Mouse (Mus musculus) MEL (cell line): ENCODE results near the gene Ifit3. TPM values are rescaled to one million over a fixed set of nuclear protein-coding genes. Genes with fewer than 3 reads are reported as not detected.

ENCODE experiments used
- DNase-seq: peaks from one replicate; pipeline ENCODE4 v3.0.0; 2011; ENCODE audit warnings: low read depth, low spot score
- H3K27ac ChIP-seq: 2 replicates; pipeline ENCODE4 v1.5.1; 2012; ENCODE audit warnings: low read depth, mild to moderate bottlenecking, control low read depth, low read length, moderate library complexity; ENCODE audit not compliant: control insufficient read depth
- H3K27me3 ChIP-seq, 2 experiments: fragments of 150-350 bp in 1 of 2; sonication (generic) in 1 of 2; 2 replicates each; pipeline ENCODE4 v1.6.1; 2012; ENCODE audit warnings: low read length in 2 of 2, mild to moderate bottlenecking in 2 of 2, improper control_type of control experiment in 1 of 2, moderate library complexity in 1 of 2; ENCODE audit not compliant: insufficient read depth in 2 of 2, control insufficient read depth in 1 of 2
- H3K36me3 ChIP-seq, 2 experiments: 2 replicates each; pipeline ENCODE4 v1.6.1; 2012 to 2014; ENCODE audit warnings: low read length in 2 of 2, improper control_type of control experiment in 1 of 2, inconsistent platforms in 1 of 2, mild to moderate bottlenecking in 1 of 2; ENCODE audit not compliant: insufficient read depth in 2 of 2, control insufficient read depth in 1 of 2
- H3K4me1 ChIP-seq, 2 experiments: fragments of 150-350 bp in 1 of 2; sonication (generic) in 1 of 2; 2 replicates each; pipeline ENCODE4 v1.6.1; 2012; ENCODE audit warnings: low read length in 2 of 2, improper control_type of control experiment in 1 of 2, mild to moderate bottlenecking in 1 of 2; ENCODE audit not compliant: insufficient read depth in 2 of 2, control insufficient read depth in 1 of 2
- H3K4me3 ChIP-seq, 2 experiments: fragments of 150-350 bp in 1 of 2; sonication (generic) in 1 of 2; 2 replicates each; pipeline ENCODE4 v1.5.1; 2012; ENCODE audit warnings: low read depth in 2 of 2, low read length in 2 of 2, mild to moderate bottlenecking in 2 of 2, moderate library complexity in 2 of 2, control low read depth in 1 of 2, improper control_type of control experiment in 1 of 2; ENCODE audit not compliant: control insufficient read depth in 1 of 2, insufficient read depth in 1 of 2
- H3K79me2 ChIP-seq: 2 replicates; pipeline ENCODE4 v1.6.1; 2012; ENCODE audit warnings: mild to moderate bottlenecking, low read length, moderate library complexity; ENCODE audit not compliant: control insufficient read depth, poor library complexity, insufficient read depth
- H3K9ac ChIP-seq: 2 replicates; pipeline ENCODE4 v1.6.1; 2012; ENCODE audit warnings: low read depth, mild to moderate bottlenecking, control low read depth, low read length, moderate library complexity; ENCODE audit not compliant: control insufficient read depth, poor library complexity, severe bottlenecking
- H3K9me3 ChIP-seq: fragments of 150-350 bp; sonication (generic); replicated peaks from 2 replicates; pipeline ENCODE4 v1.6.1; 2012; ENCODE audit warnings: mild to moderate bottlenecking, low read length, improper control_type of control experiment, moderate library complexity; ENCODE audit not compliant: insufficient read depth
- BHLHE40 ChIP-seq: IDR thresholded peaks from 2 replicates; pipeline ENCODE4 v1.6.1; 2012; ENCODE audit warnings: low read depth, mild to moderate bottlenecking, inconsistent platforms, low read length, improper control_type of control experiment, borderline replicate concordance
- CHD1 ChIP-seq: IDR thresholded peaks from 2 replicates; pipeline ENCODE4 v1.6.1; 2012; ENCODE audit warnings: low read depth, mild to moderate bottlenecking, inconsistent platforms, low read length, improper control_type of control experiment
- CHD2 ChIP-seq: IDR thresholded peaks from 2 replicates; pipeline ENCODE4 v1.6.1; 2011; ENCODE audit warnings: low read length, improper control_type of control experiment
- CTCF ChIP-seq, 3 experiments: IDR thresholded peaks in 2 of 3; conservative IDR thresholded peaks in 1 of 3; 2 replicates each; pipeline ENCODE4 v1.5.1; 2011 to 2012; ENCODE audit warnings: low read length in 3 of 3, low read depth in 2 of 3, mild to moderate bottlenecking in 2 of 3, improper control_type of control experiment in 1 of 3, inconsistent platforms in 1 of 3, mixed read lengths in 1 of 3, moderate library complexity in 1 of 3; ENCODE audit not compliant: control insufficient read depth in 1 of 3, insufficient read depth in 1 of 3, poor library complexity in 1 of 3, severe bottlenecking in 1 of 3
- E2F4 ChIP-seq: IDR thresholded peaks from 2 replicates; pipeline ENCODE4 v1.6.1; 2011; ENCODE audit warnings: low read depth, low read length, improper control_type of control experiment, borderline replicate concordance
- ELF1 ChIP-seq: IDR thresholded peaks from 2 replicates; pipeline ENCODE4 v1.6.1; 2014; ENCODE audit warnings: low read depth, mild to moderate bottlenecking, inconsistent platforms, low read length, improper control_type of control experiment, moderate library complexity
- EP300 ChIP-seq, 2 experiments: IDR thresholded peaks; 2 replicates each; pipeline ENCODE4 v1.6.1; 2011; ENCODE audit warnings: improper control_type of control experiment in 2 of 2, low read length in 2 of 2, low read depth in 1 of 2, mild to moderate bottlenecking in 1 of 2
- ETS1 ChIP-seq: IDR thresholded peaks from 2 replicates; pipeline ENCODE4 v1.6.1; 2012; ENCODE audit warnings: low read depth, mild to moderate bottlenecking, inconsistent platforms, low read length, improper control_type of control experiment, moderate library complexity
- GABPA ChIP-seq: IDR thresholded peaks from 2 replicates; pipeline ENCODE4 v1.6.1; 2012; ENCODE audit warnings: low read depth, mild to moderate bottlenecking, inconsistent platforms, low read length, improper control_type of control experiment, moderate library complexity
- KAT2A ChIP-seq: conservative IDR thresholded peaks from 2 replicates; pipeline ENCODE4 v1.6.1; 2012; ENCODE audit warnings: low read depth, low read length, improper control_type of control experiment, inconsistent platforms
- MAFK ChIP-seq: IDR thresholded peaks from 2 replicates; pipeline ENCODE4 v1.6.1; 2011; ENCODE audit warnings: low read depth, mild to moderate bottlenecking, low read length, improper control_type of control experiment, borderline replicate concordance
- MAZ ChIP-seq: IDR thresholded peaks from 2 replicates; pipeline ENCODE4 v1.6.1; 2012; ENCODE audit warnings: low read depth, mild to moderate bottlenecking, inconsistent platforms, low read length, improper control_type of control experiment
- MEF2A ChIP-seq: IDR thresholded peaks from 2 replicates; pipeline ENCODE4 v1.6.1; 2014; ENCODE audit warnings: low read depth, mild to moderate bottlenecking, inconsistent platforms, low read length, improper control_type of control experiment; ENCODE audit not compliant: poor library complexity, insufficient replicate concordance, severe bottlenecking; ENCODE audit errors: extremely low read depth
- NRF1 ChIP-seq: IDR thresholded peaks from 2 replicates; pipeline ENCODE4 v1.6.1; 2014; ENCODE audit warnings: low read depth, mild to moderate bottlenecking, inconsistent platforms, low read length, improper control_type of control experiment, moderate library complexity; ENCODE audit not compliant: poor library complexity, insufficient read depth, severe bottlenecking
- POLR2AphosphoS2 ChIP-seq: IDR thresholded peaks from 2 replicates; pipeline ENCODE4 v1.6.1; 2011; ENCODE audit warnings: low read length, improper control_type of control experiment
- RAD21 ChIP-seq: IDR thresholded peaks from 2 replicates; pipeline ENCODE4 v1.6.1; 2011; ENCODE audit warnings: mild to moderate bottlenecking, low read depth, low read length, improper control_type of control experiment
- RCOR1 ChIP-seq: IDR thresholded peaks from 2 replicates; pipeline ENCODE4 v1.6.1; 2012; ENCODE audit warnings: low read depth, mild to moderate bottlenecking, inconsistent platforms, low read length, improper control_type of control experiment
- SIN3A ChIP-seq: IDR thresholded peaks from 2 replicates; pipeline ENCODE4 v1.6.1; 2012; ENCODE audit warnings: low read length, improper control_type of control experiment, inconsistent platforms
- TAL1 ChIP-seq: IDR thresholded peaks from 2 replicates; pipeline ENCODE4 v1.6.1; 2012; ENCODE audit warnings: mild to moderate bottlenecking, inconsistent platforms, low read length, moderate library complexity, mixed read lengths
- TBP ChIP-seq: IDR thresholded peaks from 2 replicates; pipeline ENCODE4 v1.8.0; 2011; ENCODE audit warnings: low read depth, low read length, improper control_type of control experiment
- ZKSCAN1 ChIP-seq: IDR thresholded peaks from 2 replicates; pipeline ENCODE4 v1.6.1; 2012; ENCODE audit warnings: low read depth, mild to moderate bottlenecking, inconsistent platforms, low read length, improper control_type of control experiment, moderate library complexity
- polyA plus RNA-seq, 2 experiments: library from polyadenylated mRNA; stranded (reverse) in 1 of 2; unstranded in 1 of 2; fragments of >175 nt in 1 of 2; fragments of >200 nt in 1 of 2; gene quantifications; 2 replicates each; pipeline versions ENCODE4 v1.2.1 to v1.2.4; 2012; ENCODE audit warnings: low replicate concordance in 2 of 2, low read depth in 1 of 2; ENCODE audit not compliant: insufficient read length in 2 of 2, insufficient read depth in 1 of 2, missing spikeins in 1 of 2
- total RNA-seq: library from RNA; depleted of rRNA; stranded (reverse); fragments of 300-350 nt; gene quantifications from 2 replicates; pipeline ENCODE4 v1.2.3, GENCODE M21; 2012

The Ifit3 gene
- total and polyA plus RNA-seq, 3 experiments = 0.10 TPM; not detected in 2

DNA sequence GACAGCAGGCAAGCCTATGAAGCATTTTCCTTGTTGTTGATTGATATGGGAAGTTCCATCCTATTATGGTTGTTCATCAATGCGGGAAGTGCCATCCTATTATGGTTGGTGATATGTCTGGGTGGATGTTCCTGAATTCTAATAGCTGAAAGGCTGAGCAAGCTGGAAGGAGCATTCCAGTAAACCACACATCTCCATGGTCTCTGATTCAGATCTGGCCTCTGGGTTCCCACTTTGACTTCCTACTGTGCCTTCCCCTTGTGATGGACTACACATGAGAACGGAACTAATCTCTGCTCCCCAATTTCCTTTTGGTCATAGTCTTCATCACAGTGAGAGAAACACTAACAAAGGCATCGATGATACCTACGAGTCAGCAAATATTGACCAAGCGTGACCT is 37.5 kb downstream of the Ifit3 start:
- Histone ChIP-seq H3K27ac (no peak overlapping the region), H3K9me3 (no peaks in the 10 kb centered on the region)
- DNase-seq = no peak

GRCm38 (mm10) chr19:34623781-34624180 is 40.5 kb downstream of the Ifit3 start:
- no peak overlapping the region for H3K4me3 ChIP-seq
- TF ChIP-seq RCOR1 (no peak), BHLHE40 (no peak), NRF1 (no peak), KAT2A (no peak), POLR2AphosphoS2 (no peak), CTCF (IDR thresholded peaks at IDR 0.05 in 2 of 3, conservative IDR thresholded peaks at IDR 0.05 in 1 of 3; ENCODE audit: control insufficient read depth in 1 of 3, insufficient read depth in 1 of 3, low read depth in 2 of 3, low read length in 3 of 3, poor library complexity in 1 of 3, severe bottlenecking in 1 of 3) (no peak), CHD1 (no peak), TAL1 (no peak), GABPA (no peak)

More for the DNA sequence above, 37.5 kb downstream of the Ifit3 start:
- Histone ChIP-seq H3K4me3 (no peak overlapping the region), H3K4me1 (no peaks in the 10 kb centered on the region), H3K79me2 (no peaks in the 10 kb centered on the region), H3K27me3 (peaks cover 0 to 3% of the 10 kb centered on the region in 2 experiments; a peak in 1 of 4 replicates), H3K36me3 (no peaks in the 10 kb centered on the region), H3K9ac (no peak overlapping the region)
- no peak for TF ChIP-seq ZKSCAN1
- no peak for TF ChIP-seq MEF2A
- TF ChIP-seq ELF1 = no peak
- TF ChIP-seq NRF1 = no peak
- TF ChIP-seq CHD2 = no peak

GRCm38 (mm10) chr19:34624663-34625062 is 41.3 kb downstream of the Ifit3 start:
- Histone ChIP-seq H3K27me3 (peaks cover 0 to 8% of the 10 kb centered on the region in 2 experiments; a peak in 2 of 4 replicates), H3K36me3 (no peaks in the 10 kb centered on the region), H3K9me3 (no peaks in the 10 kb centered on the region), H3K4me3 (no peak overlapping the region), H3K79me2 (no peaks in the 10 kb centered on the region), H3K27ac (no peak overlapping the region), H3K9ac (no peak overlapping the region), H3K4me1 (no peaks in the 10 kb centered on the region)
- DNase-seq = no peak
- no peak for TF ChIP-seq BHLHE40
- TF ChIP-seq GABPA = no peak
- no peak for TF ChIP-seq SIN3A
- no peak for TF ChIP-seq POLR2AphosphoS2
- no peak for TF ChIP-seq EP300 (IDR thresholded peaks at IDR 0.05; ENCODE audit: low read depth in 1 of 2, low read length in 2 of 2)
- TF ChIP-seq MAZ = no peak
- TF ChIP-seq TBP = no peak
- no peak for TF ChIP-seq CHD1
- no peak for TF ChIP-seq ETS1
- no peak for TF ChIP-seq MAFK
- no peak for TF ChIP-seq E2F4
- TF ChIP-seq MEF2A = no peak
- no peak for TF ChIP-seq NRF1
- no peak for TF ChIP-seq RAD21

More at GRCm38 (mm10) chr19:34623781-34624180, 40.5 kb downstream of the Ifit3 start:
- no peak for DNase-seq
- Histone ChIP-seq H3K4me1 (no peaks in the 10 kb centered on the region), H3K9ac (no peak overlapping the region), H3K9me3 (no peaks in the 10 kb centered on the region), H3K27me3 (peaks cover 0 to 8% of the 10 kb centered on the region in 2 experiments; a peak in 2 of 4 replicates), H3K27ac (no peak overlapping the region), H3K79me2 (no peaks in the 10 kb centered on the region), H3K36me3 (no peaks in the 10 kb centered on the region)
